Mouse (Mus musculus): ENCODE measurements around the gene Irf3.

- TF ChIP-seq CTCF (IDR thresholded peaks at IDR 0.05; ENCODE audit: low read depth, low read length) = no peak
- TF ChIP-seq POLR2A (IDR thresholded peaks at IDR 0.05; ENCODE audit: insufficient read depth, low read length) = no peak
These were observed 20.0 kb downstream of the Irf3 start, which contains the start of gene Rras for GRCm38 (mm10) chr7:45017242-45018061.
